Mouse (Mus musculus): ENCODE measurements around the gene Peli1.

Peli1 gene

DNA sequence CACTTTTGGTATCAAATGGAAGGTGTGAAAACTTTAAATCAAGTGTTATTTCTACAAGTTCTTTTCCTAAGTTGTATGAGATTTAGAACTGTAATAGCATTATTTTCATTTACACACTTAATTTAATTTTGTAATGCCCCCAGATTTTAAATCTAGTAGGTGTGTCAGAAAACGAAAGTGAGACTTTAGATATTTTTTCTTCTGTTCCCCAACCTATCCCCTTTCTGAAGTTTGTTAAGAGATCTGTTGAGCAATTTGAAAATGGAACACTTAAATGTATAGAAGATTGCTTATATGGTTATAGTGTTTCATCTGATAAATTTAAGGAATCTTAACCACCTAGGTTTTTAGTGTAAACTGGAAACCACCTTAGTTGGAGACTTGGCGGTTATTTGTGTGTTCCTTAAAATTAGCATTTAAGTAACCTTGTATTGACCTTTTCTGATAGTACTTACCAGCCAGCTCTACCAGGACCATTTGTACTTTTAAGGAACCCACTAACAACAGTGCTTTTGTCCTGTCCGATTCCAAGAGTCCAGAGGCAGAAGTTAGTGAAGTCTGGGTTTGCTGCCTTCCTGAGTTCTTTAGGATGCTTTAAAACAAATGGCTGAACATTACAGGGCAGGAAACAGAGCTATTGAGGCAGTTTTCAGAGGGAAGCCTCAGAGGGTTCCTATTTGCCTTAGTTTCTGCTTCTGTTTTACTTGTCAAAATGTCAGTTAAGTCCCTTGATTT is 2.2 kb downstream of the Peli1 start:
- DNase-seq, result no peak

GRCm38 (mm10) chr11:21096590-21096989 is 5.5 kb downstream of the Peli1 start:
- DNase-seq, result peak; percentile 70

DNA sequence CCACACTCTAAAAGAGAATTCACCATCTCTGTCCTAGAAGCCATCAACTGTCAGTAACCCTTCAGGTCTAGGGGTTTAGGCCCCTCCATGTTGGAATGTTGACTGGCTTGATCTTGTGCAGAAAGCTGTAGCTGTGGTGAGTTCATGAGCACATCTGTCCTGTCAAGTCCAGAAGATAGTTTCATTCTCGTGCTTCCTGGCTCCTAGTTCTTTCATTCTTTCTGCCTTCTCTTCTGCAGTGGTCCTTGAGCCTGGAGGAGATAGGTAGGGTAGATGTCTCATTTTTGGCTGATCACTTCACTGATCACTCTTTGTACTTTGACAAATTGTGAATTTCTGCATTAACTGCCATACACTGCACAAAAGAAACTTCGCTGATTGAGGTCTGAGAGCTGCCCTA is 7.4 kb downstream of the Peli1 start:
- DNase-seq, result no peak

- DNase-seq, result no peak
These were observed 9.6 kb downstream of the Peli1 start for GRCm38 (mm10) chr11:21100704-21101103.

DNA sequence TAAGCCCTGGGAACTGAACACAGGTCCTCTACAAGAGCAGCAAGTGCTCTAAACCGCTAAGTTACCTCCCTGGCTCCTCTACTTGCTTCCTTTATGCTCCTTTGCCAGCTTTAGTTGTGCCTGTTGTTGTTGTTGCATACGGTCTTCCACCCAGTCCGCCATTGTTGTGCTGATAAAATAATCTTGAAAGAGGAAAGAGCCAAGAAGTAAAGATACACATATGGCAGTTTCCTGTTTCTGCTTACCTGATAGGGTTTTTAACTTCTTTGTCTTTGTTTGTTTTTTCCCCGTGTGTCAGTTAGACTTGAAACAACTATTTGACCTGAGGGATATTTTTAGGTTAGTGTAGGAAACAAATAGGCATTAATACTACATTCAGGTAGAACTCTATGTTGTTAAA is 10.2 kb downstream of the Peli1 start:
- DNase-seq, result no peak

GRCm38 (mm10) chr11:21102273-21103005 is 11.3 kb downstream of the Peli1 start:
- DNase-seq, result no peak

GRCm38 (mm10) chr11:21103186-21103585 is 12.1 kb downstream of the Peli1 start:
- no peak for DNase-seq

DNA sequence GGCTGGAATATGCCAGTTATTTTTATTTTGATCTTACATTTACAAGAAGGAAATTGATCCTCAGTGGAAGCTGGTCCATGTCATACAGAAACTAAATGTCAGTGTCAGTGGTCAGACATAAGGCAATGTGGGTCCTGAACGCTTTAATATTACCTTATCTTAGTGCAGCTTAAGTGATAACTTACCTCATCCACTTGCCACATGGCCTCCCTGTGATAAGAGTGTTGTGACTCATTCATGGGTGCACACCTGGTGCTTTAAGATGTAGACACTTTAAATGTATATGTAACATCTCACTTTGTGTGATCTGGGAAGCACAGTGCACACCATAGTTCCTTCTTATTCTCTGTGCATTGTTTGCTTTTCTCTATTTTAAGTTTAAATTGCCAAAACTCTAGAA is 14.3 kb downstream of the Peli1 start:
- DNase-seq, result no peak

DNA sequence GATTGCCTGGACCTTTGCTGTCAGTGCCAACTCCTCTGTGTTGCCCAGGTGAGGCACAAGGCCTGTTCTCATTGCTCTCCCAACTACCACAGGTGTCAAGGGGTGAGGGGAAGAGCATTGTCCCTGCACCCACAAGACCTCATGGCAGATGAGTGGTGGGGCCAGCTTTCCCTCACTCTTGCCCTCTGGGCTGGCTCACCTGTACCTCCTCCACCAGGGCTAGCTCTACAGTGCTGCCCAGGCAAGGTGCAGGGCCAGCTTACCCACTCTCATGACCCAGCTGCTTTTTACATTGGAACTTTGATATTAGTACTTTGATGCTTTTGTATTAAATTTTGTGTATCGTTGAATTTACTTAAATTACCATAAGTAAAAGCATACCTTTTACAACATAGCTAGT is 16.0 kb downstream of the Peli1 start:
- DNase-seq, result no peak

GRCm38 (mm10) chr11:21109279-21109678 is 18.2 kb downstream of the Peli1 start:
- DNase-seq, result no peak

DNA sequence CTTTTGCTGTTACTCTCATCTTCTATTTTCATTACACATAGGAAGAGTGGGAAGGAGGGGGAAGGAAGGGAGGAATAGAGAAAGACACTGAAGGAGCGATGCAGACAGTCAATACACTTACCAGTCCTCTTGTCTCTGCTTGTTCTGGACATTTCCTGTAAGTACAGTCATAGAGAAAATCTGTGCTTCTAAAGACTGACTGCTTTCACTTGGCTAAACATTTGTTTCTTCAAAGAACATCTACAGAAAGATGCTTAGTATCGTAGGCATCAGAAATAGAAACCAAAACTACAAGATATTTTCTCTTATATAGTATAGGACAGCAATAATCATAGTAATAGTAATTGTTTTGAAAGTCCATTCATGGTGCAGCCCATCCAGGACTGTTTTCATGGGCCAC is 23.4 kb downstream of the Peli1 start:
- DNase-seq, result no peak

DNA sequence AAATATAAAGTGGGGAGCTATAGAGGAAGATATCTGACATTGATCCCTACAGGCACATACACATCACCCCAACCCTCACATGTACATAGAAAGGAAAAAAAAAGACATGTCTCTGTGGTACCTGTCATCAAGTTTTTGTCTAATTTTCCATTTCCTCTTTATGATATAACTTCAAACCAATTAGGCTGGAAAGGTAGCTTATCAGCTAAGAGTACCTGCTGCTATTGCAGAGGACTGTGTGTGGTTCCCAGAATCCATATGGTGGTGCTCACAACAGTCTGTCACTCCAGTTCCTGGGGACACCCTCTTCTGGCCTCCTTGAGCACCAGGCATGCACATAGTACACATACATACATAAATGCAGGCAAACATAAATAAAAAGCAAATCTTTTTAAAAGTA is 24.7 kb downstream of the Peli1 start:
- no peak for DNase-seq

DNA sequence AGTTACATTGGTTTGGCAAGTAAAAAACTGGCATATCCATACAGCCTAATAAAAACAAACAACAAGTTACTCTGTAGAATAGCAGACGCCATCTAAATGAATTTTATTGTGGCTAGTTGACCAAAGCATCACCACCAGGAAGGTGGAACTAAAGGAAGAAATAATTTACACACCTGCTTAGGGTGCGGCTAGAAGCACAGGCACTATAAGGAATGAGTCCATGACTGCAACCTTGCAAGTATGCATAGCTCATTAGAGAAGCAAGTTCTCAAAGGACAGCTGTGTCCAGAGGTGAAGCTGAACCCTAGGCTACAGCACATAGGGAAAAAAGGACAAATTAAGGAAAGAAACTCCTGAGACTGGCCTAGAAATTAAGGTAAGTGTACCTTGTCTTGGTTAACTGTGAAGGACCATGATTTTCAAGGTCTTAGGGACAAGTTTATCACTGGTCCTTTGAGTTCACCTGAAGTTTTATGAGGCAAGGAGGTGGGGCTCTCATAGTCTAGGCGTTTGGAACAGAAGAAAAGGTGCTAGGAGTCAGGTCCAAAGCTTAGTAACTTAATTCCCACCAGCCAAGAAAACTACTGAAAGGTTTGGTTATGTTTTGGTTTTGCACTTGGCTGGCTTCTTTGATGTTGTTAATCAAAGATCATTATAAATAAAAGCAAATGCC is 25.7 kb downstream of the Peli1 start:
- no peak for DNase-seq

DNA sequence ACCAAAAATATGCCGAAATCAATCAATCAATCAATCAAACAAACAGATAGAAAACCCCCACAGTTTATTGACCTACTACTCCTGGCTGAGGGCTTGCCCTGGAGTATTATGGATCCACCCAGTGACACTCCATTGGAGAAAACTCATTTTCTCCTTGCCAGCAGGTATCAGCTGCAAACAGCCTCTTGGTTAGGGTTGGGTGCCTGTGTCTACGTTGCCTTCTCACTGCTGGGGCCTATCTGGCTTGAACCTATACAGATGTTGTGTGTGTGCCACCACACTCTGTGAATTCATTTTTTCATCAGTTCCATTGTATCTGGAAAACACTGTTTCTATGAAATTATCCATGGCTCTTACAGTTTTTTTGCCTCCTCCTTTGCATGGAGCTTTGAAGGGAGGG is 30.6 kb downstream of the Peli1 start:
- no peak for DNase-seq

- DNase-seq, result no peak
These were observed 31.3 kb downstream of the Peli1 start for GRCm38 (mm10) chr11:21122399-21122798.

DNA sequence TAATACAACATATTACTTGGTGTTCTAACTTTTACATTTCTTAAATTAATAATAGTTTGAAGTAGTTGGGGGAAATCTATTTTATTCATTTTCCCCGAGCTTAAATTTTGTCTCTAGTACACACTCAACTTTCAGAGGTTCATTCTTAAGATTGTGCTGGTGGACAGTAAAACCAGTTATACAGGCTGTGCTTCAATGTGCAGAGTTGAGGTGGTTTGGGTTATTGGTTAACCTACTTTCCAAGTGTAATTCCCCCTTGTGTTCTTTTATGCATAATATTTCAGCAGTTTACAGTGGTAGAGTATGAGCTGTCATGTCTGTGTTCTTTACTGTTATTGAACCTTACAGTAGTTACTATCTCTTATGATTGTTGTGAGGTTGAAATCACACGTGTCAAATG is 40.6 kb downstream of the Peli1 start:
- DNase-seq, result no peak

- no peak for DNase-seq
These were observed 43.9 kb downstream of the Peli1 start for GRCm38 (mm10) chr11:21134875-21135451.

- no peak for DNase-seq
These were observed 48.4 kb downstream of the Peli1 start for GRCm38 (mm10) chr11:21139453-21139852.

GRCm38 (mm10) chr11:21141242-21141641 is 50.2 kb downstream of the Peli1 start:
- no peak for DNase-seq

DNA sequence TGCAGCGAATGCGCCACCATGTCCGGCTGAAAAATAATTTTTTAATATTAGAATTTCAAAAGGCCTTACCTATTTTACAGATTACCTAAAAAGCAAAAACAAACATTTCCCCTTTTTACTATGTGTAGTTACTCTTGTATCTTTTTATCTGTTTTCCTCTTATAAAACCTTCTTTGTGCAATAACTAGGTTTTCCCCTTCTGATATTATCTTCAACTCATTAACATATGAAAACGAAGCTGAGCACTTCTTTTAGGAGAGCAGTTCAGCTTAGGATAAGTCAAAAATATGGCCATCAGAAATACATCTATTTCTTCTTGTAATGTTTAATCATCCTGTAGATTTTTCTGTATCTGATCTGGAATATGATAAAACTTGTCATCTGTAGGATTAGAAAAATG is 50.7 kb downstream of the Peli1 start:
- DNase-seq, result no peak

DNA sequence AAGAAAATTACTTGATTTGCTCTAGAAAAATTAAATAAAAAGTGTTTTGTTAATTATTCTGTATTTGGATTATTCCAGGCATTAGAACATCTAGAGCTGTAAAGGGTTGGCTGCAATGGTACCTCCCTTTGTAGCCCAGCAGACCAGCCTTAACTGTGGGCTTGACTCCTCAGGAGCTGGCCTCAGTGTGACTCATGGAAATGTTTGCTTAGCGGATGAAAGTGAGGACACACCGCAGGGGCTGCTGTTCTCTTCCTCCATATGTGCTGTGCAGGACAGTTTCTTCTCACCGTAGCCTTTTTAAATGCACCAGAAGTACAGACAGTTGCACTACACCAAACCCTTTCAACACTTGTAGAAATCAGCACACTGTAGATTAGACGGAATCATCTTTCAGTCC is 58.4 kb downstream of the Peli1 start:
- DNase-seq, result no peak

- DNase-seq, result no peak
These were observed 59.2 kb downstream of the Peli1 start for GRCm38 (mm10) chr11:21150316-21150715.

DNA sequence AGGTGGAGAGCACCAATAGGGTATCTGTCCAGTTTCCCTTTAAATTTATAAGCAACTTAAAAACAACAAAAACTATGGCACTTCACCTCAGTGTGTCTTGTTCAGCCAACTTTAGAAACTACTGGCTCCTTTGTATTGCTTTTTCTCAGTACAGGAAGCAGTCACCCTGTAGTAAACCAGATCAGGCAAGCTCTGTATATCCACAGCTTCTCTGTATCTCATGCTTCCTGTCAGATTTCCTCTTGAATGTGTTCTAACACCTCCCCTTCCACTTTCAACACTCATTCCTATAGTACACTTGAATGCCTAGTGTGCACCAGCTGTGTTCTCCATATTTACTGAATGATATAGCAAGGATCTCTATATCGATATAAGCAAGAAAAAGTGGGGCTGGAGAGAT is 60.6 kb downstream of the Peli1 start:
- no peak for DNase-seq

DNA sequence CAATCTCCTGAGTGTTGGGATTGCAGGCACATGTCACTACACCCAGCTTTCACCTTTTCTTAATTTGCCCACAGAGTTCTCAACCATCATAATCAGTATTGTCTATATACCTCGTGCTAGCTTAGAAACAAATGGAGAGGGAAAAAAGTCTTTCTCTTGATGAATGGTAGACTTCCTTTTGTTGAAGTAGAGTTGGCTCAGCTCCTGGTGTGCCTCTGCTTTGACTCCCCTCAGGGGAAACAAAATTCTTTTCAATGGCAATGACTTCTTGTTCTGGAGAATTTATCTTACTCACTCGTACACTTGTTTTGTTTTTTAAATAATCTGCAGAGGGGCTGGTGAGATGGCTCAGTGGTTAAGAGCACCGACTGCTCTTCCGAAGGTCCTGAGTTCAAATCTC is 62.0 kb downstream of the Peli1 start:
- no peak for DNase-seq
